Mouse (Mus musculus): ENCODE data around the gene Alpl. TPM values are rescaled to one million over a fixed set of nuclear protein-coding genes. Genes with fewer than 3 reads are reported as not detected.

Alpl gene
- total RNA-seq, 1 experiment from 2014 or later = 16.5 TPM

DNA sequence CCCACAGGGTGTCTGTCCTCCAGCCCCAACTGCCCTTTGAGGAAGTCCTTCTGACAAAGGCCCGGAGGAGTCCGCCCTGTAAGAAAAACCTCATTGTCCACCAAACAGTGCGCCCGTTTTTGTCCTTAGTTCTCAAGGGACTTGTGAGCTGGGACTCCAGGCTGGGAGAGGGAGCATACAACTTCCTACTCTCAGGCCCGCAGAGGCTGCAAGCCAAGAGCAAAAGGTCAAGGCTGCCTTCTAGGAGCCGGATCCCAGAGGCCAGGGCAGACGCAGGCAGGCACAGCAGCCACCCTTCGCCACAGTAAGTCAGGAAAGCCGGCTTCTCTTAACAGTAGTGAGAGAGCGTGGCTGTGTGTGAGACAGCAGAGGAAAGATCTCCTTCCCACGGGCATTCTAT is 4.1 kb upstream of the Alpl start:
- DNase-seq = peak; percentile 84

DNA sequence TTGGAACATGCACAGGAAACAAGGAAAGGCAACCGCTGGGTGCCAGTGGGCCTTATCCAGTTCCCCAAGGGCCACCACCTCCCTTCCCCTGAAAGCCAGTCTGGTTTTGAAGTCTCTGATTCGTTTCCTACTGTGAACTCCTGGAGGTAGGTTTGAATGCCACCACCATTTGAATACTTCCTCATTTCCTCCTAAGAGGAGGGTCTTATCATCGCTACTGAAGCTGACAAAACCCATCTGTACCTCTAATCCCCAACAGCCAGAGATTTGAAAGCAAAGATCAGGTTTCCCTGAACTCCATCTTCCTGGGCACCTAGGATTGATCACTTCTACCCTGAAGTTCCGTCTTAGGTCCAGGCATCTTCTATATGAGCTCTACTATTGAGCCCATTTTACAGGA is 854 bp upstream of the Alpl start:
- DNase-seq = no peak

DNA sequence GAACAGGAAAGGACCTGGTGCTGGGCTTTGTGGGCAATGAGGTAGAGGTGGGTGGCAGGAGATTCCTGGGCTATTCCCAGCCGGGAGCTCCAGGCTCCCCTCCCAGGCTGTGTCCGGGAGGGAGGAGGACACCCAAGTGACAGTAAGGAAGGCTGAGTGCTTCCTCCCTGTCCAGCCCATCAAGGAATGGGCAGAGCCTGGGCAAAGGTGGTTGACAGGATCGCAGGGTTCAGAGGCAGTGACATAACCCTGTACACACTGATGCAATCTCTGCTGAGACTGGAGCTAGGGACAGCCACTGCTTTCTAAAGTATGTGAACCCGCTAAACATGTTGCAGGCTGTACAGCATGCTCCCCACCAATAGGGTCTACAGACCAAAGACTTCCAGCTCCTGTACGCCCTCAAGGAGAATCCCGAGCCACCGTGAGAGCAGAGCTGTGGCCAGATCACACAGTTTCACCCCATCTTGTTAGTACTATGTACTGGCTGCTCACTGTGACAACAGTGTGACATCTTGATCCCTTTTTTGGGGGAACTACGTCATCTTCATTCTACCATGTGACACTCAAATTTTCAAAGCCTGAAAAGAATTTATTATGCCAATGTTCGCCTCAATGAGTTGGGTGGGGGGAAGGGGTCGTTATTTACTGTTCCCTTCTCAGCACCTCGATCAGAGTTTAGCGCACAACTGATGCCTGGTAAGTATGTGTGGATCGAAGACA is 1.8 kb downstream of the Alpl start:
- no peak for DNase-seq

DNA sequence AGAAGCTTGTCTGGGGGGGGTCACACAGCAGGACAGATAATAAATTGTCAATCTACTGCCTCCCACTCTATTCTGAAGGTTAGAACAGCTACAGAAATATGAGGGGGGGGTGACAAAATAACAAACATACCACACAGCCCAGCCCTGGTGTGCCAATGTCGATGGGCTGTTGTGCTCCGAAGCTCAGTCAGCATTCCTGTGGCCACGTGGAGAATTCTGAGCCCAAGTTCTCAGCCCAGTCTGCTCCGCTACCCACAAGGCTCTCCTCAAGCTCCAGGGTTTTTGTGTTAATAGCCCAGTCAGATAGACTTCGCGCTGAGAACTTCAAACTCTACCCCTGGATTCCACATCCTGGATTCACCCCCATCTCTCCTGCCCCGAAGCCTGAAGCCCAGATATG is 2.6 kb downstream of the Alpl start:
- no peak for DNase-seq

DNA sequence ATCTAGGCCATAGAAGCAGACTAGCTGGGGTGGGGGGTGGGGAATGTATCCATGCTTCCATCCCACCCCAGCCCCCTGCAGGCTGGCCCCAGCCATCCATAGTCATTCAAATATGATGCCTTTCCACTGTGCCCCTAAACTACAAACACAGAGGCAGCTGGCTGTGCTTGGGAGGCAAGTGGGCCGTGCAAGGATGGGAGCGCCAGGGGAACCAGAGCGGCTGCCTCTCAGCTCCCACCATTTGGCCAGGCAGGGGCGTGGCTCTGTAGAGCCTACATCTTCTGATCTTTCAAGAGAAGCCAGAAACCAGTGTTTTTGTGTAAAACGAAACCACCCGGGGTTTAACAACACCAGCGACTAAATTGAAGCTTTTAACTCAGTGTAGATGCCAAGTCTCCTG is 4.7 kb downstream of the Alpl start:
- no peak for DNase-seq

DNA sequence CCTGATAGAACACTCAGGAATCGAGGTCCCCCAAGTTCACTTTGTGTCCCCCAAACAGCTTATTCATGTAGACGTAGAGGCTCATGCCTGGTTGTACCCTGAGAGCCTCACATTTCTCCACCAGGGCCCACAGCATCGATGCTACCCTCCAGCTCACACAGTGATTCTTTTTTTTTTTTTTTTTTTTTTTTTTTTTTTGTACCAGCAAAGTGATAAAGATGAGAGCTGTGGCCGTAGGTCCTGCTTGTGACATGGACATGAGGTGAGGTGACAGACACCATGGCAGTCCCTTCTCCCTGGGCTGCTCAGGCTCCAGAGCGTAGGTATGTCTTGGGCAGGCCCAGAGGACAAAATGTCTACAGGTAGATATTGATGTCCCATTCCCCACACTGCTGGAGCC is 5.2 kb downstream of the Alpl start:
- DNase-seq = no peak

DNA sequence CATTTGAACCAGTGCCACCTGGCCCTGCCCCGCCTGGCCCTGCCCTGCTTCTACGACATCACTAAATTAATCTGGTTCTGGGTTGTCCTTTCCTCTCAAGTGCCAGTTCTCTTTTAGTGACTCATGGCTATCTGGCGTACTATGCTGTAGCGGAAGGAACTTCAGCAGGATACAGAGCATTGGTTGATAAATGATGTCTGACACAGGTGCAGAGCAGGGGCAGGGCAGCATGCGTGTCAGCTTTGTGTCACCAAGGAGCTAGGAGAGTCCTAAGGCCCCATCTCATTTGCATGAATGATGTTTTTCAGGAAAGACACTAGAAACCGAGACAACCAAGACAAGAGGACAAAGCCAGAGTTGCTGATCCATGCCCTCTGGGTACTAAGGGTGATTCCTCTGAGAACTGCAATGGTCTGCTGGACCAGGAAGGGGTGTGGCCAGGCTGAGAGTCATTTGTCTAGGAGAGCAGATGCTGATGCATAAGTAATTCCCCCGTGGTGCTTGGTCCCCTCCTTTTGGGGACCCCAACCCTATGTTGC is 7.6 kb downstream of the Alpl start:
- DNase-seq = peak; percentile 54

DNA sequence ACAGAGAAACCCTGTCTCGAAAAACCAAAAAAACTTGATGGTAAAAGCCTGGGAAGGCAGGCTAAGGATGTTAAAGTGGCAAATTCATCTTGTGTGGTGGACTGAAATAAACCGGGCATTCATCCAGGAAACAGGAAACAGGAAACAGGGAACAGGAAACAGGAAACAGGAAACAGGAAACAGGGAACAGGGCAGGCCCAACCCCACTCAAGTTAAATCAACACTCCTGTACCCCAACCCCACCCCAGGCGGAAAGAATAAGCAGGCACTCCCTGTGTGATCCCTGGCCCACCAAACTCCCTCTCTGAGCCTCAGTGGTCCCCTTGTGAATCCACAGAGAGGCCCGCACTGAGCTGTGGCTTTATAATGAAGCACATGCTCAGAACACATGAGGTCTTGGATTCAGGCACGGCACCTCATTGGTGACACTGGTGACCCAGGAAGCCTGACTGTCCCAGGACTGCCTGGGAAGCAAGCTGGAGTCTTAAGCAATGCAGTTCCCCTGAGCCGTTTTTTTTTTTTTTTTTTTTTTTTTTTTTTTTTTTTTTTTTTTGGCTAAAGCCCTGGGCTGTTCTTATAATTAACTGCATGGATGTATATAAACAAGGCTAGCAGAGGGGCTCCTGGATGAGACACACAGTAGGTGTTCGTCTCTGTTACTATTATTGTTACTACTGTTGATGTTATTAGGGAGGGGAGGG is 8.4 kb downstream of the Alpl start:
- no peak for DNase-seq

DNA sequence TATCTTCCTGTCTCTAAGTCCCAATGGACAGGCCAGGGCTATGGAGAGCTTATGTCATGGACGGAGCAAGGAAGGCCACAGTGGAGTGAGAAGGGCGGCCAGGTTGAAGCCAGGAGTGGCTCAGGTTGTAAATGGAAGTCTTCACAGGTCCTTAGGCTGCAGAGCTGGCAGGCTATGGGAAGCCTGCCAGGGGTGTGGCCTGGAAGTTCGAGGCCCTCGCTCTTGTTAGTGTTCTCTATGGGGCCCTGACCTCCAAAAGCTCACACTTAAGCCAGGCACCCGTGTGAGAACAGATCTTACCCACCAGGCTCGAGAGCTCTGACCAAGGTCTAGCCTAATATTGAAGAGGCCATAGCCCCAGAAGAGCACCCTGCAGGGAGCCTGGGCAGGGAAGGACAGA is 9.7 kb downstream of the Alpl start:
- DNase-seq = no peak

DNA sequence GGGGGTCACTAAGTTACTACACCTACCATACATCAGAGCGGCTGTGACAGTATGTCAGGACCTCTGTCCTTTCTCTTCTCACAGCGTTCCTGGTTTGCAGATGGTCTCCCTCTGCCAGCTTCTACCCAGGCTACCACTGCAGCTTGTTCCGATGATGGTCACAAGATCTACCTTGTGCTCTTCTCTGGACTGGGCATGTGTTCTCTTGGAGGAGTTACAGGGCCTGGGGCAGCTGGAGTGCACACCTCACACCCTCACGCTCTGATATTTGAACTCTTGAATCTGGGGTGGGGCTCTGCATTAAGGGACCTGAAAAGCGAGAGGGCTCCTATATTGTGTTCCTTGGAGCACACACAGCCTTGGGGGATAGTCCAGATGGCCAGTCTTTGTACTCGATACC is 10.9 kb downstream of the Alpl start:
- DNase-seq = no peak

DNA sequence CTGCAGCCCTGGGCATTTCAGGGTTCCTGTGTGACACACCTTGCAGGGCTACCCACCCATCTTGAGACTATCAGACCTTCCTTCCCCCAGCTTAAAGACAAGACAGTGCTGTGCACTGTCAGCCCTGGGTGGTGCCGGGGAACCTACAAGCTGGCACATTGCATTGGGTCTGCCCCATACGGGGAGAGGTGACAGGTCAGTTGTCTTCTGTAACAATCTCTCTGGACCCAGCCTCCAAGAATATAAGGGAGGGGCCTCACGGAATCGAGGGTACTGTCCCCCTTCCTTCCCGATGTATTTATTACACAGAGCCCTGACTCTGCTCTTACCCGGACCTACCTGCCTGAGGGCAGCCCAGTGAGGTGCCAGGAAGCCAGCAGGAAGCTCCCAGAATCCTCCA is 11.4 kb downstream of the Alpl start:
- no peak for DNase-seq

DNA sequence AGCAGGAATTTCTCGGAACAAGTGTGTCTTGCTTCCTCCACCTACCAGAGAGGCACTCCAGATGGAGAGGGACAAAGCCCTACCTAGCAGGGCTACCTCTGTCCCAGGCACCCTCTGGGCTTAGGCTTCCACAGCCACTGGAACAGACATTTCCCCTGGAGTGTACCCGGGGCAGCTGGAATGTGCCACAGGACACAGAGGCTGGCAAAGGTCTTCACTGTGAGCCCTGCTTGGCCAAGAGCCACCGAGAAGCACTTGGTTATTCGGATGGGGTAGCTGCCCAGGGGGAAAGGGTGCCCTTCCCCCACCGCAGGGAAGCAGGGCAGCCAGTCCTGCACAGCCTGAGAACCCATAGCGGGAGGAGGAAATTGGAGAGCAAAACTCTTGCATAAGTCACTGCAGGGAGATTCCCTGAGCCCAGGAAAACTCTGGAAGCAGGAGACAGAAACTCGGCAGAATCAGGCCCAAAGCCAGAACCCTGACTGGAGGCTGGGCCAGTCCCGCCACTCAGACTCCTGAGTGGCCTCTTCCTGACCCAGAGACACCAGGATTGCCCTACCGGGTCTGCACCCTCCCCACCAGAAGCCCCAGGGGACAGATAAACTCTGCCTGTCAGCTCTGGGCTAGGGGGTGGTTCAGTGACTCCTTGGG is 12.5 kb downstream of the Alpl start:
- DNase-seq = peak; percentile 78

DNA sequence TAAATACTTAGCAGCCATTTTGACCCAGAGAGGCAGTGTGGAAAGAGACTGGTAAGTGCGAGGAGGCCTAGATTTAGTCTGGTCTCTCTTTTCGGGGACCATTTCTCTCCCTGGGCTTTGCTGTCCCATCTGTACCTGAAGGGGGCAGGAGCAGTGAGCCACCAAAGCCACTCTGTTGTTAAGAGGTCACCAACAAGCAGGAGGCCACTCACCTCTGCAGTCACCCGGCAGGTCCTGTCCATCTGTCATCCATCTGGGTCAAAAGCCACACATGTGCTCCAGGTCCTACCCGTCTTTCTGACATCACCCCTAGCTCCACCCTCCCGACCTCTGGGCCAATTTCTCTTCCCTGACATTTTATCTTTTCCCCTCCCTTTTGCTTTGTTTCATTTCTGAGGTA is 14.2 kb downstream of the Alpl start:
- DNase-seq = no peak

DNA sequence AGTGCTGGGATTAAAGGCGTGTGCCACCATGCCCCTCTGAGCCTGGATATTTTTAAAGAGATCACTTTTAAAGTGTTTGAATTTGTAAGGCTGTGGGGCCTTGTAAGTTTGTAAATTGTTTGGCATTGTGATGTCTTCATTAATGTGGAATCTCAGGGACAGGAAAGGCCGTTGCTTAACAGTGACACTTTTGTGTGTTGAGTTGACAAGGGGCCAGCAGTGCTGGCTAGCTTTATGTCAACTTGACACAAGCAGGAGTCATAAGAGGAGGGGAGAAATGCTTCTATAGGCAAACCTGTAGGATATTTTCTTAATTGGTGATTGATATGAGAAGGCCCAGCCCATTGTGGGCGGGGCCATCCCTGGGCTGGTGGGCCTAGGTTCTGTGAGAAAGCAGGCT is 15.2 kb downstream of the Alpl start:
- DNase-seq = no peak

DNA sequence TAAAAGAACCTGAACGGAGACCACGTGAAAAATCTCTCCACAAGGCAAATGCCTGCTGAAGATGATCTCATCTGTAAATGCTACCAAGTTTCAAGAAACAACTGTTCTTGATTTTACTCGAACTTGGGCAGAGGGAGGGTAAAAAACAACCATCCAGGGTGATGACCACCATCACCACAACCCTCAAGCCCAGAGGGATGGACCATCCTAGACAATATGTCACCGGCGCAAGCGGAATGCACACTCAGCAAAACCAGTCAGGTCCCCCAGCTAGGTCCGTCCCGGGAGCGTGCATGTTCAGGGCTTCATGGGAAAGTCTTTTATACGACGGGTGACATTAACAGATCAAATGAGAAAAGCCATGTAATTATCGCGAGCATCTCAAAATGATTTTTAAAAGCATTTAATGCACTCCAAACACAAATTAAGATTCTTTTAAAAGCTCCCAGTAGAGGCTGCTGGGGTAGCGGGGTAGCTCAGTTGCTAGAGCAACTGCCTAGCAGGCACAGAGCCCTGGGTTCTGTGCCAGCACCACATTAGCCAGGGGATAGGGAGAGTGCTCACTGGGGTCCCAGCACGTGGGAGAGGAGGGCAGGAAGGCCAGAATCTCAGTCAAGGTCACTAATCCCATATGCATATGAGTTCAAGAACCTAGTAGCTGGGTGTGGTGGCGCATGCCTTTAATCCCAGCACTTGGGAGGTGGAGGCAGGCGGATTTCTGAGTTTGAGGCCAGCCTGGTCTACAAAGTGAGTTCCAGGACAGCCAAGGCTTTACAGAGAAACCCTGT is 17.6 kb downstream of the Alpl start:
- no peak for DNase-seq

DNA sequence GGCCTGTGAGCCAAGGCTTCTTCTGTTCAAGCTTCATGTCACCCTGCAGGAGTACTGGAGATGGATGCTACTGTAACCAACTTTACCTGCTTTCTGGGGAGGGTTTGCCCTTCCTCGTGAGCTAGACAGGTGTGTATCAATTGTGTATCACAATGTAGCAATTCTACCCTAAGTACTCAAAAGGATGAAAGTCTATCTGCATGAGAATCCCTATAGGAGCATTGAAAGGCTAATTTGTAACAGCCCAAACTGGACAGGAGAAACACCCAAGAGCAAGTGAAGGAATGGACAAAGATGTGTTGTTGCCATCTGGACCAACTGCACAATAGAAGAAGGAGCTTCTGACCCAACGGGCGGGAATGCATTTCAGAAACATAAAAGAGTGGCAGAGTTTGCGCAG is 18.3 kb downstream of the Alpl start:
- DNase-seq = no peak

DNA sequence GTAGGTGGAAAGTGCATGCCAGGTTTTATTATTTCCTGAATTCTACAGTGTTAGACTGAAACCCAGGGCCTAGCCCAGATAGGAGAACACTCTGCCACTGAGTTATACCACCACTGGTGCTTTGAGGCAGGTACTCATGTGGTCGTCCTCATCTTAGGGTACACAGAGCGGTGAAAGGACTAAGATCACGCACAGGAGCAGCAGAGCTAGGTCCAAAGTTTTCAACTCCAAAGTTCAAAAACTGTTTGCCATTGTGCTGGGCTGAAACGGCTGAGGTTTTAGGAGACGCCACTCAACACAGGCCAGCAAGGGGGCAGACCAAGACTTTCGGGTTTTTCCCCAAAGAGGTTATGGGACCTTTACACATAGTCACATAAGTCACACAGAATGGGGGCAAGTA is 21.7 kb downstream of the Alpl start:
- no peak for DNase-seq

DNA sequence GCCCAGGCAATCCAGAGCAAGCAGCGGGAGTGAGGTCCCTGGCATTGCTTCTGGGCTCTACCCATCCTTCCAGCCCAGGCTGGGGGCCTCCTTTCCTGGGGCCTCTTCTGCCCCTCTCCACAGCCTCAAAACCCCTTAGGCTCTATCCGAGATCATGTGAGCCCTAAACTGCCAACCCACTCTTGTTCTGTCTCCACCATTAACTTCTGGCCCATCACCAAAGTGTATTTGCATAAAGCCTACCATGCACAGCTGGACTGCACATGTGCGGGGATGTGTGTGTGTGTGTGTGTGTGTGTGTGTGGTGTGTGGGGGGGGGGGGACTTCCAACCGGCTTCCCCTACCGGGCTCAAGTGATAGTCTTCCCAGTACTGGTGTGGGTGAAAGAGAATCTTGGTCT is 22.2 kb downstream of the Alpl start:
- no peak for DNase-seq

DNA sequence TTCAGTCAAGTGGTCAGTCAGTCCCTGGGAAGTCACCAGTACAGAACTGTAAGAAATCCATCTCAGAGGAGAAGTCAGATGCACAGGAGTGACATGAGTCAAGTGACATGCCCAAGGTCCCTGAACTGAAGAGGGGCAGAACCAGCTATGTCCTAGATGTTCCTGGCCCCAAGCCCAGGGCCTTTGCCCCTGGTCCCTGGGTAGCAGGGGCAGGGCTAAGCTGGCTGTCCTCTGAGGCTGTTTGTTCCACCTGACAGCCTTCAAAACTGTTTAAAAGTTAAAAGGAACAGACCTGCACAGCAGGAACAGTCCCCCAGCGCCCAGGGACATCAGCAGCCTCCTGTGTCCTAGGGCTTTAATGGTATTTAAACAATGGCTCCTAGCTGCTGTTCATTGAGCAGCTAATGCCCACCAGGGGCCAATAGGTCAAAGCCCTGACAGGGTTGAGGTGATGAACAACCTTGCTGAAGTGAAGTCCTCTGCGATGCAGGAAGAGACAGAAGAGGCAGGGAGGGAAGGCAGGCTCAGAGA is 22.8 kb downstream of the Alpl start:
- DNase-seq = peak; percentile 56

DNA sequence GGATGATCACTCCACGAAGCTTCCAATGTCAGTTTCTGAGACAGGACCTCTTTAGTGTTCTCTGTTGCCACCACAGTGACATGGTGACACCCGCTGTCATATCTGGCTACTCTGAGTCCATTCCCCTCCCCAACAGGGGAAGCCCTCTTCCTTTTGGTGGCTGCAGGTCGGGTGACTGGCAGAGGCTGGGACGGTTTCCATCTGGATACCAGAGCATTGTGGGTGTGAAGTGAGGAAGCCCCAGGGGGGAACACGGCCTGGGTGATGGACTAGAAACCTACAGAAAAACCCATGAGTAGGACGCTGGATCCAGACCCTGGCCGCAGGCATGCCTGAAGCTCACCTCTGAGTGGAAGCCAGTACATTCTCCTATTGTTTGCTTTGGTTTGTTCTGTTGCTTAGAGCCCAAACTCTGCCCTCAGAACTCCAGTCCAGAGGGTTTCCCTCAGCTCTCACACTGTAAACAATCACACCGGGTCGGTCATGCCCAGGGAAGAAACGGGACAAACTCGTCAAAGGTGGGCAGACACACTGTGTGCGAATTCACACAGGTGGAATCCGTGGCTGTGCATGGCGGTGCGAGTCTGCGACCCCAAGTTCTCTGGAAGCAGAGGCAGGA is 23.6 kb downstream of the Alpl start:
- no peak for DNase-seq

DNA sequence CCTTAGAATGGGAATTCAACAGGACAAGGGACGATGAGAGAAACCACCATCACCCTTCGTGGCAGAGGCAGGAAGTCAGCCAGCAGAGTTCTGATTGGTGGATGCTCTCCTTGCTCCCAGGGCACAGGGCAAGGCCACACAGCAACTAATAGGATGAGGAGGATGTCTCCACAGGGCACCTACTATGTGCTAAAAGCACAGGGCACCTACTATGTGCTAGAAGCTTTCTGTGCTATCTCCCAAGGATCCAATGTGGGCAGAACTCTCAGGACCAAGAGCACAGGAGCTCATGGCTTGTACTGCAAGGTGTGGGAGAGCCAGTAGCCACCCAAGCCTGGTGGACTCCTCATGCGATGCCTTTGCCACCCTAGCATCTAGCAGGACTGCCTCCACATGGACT is 24.4 kb downstream of the Alpl start:
- no peak for DNase-seq
